Mouse (Mus musculus) midbrain, embryonic 14.5 days (tissue): ENCODE data around the gene Ferd3l. TPM values are rescaled to one million over a fixed set of nuclear protein-coding genes. Genes with fewer than 3 reads are reported as not detected.
A peak's percentile ranks its signal among the peaks of the same experiment; 100 is the strongest.

Source experiments
- ATAC-seq: fragments of 200-750 bp; cut with Nextera tagmentation; 2 replicates; pipeline ENCODE4 v1.8.0; 2017; ENCODE audit warnings: moderate number of reproducible peaks, moderate library complexity; ENCODE audit not compliant: low FRiP score, low TSS enrichment
- DNase-seq: peaks from one replicate; pipeline ENCODE4 v3.0.0-alpha.2; 2015
- H3K27ac ChIP-seq: fragments of 300-500 bp; sonication (generic); replicated peaks from 2 replicates; pipeline ENCODE4 v1.5.1; 2014; ENCODE audit warnings: mild to moderate bottlenecking, low read depth, low read length, moderate library complexity
- H3K27me3 ChIP-seq: fragments of 300-500 bp; sonication (generic); 2 replicates; pipeline ENCODE4 v1.6.1; 2014; ENCODE audit warnings: low read length, control low read depth, mixed read lengths; ENCODE audit not compliant: control insufficient read depth, insufficient read depth
- H3K36me3 ChIP-seq: fragments of 300-500 bp; sonication (generic); 2 replicates; pipeline ENCODE4 v1.6.1; 2014; ENCODE audit warnings: low read length, control low read depth; ENCODE audit not compliant: control insufficient read depth, insufficient read depth
- H3K4me1 ChIP-seq: fragments of 300-500 bp; sonication (generic); 2 replicates; pipeline ENCODE4 v1.6.1; 2014; ENCODE audit warnings: mild to moderate bottlenecking, antibody characterized with exemption, low read length, control low read depth; ENCODE audit not compliant: control insufficient read depth, insufficient read depth
- H3K4me2 ChIP-seq: fragments of 300-500 bp; sonication (generic); 2 replicates; pipeline ENCODE4 v1.6.1; 2014; ENCODE audit warnings: mild to moderate bottlenecking, low read length, moderate library complexity
- H3K4me3 ChIP-seq: fragments of 300-500 bp; sonication (generic); replicated peaks from 2 replicates; pipeline ENCODE4 v1.5.1; 2014; ENCODE audit warnings: low read depth, low read length
- H3K9ac ChIP-seq: fragments of 300-500 bp; sonication (generic); replicated peaks from 2 replicates; pipeline ENCODE4 v1.6.1; 2014; ENCODE audit warnings: mild to moderate bottlenecking, low read length, moderate library complexity
- H3K9me3 ChIP-seq: fragments of 300-500 bp; sonication (generic); 2 replicates; pipeline ENCODE4 v1.6.1; 2016; ENCODE audit warnings: low read length, control low read depth, mixed read lengths; ENCODE audit not compliant: control insufficient read depth
- WGBS: fragments of 180-500 bp; shearing (Covaris S2); extraction: QIAGEN DNeasy Blood & Tissue Kit; methylation state at CpG from one replicate; pipeline ENCODE4 v1.1.7; 2014; 5-methylcytosine and 5-hydroxymethylcytosine counted together
- polyA plus RNA-seq: library from polyadenylated mRNA; unstranded; fragments of >200 nt; fragmentation: Nextera tagmentation; extraction: Ambion mirVana; gene quantifications from 2 replicates; pipeline ENCODE4 v1.2.1, GENCODE M21; 2014

Ferd3l gene
- polyA plus RNA-seq, 1 experiment from 2014 or later: 0.41 TPM

- 0 out of 2 replicates have a peak, but pooled peaks cover 4% of the 10 kb centered on the region for H3K4me1 ChIP-seq
- WGBS: under 1% methylated on average over 42 of the region's 43 CpGs
- peaks cover 76% of the 10 kb centered on the region for H3K27me3 ChIP-seq
- peak overlapping the region; percentile 48 for H3K4me3 ChIP-seq
- H3K36me3 ChIP-seq: no peaks in the 10 kb centered on the region
- peak; percentile 37 for ATAC-seq
- no peak overlapping the region for H3K27ac ChIP-seq
- no peak overlapping the region for H3K9ac ChIP-seq
- peak; percentile 46 for DNase-seq
- peak overlapping the region; percentile 84 for H3K4me2 ChIP-seq
- no peaks in the 10 kb centered on the region for H3K9me3 ChIP-seq
Observed at GRCm38 (mm10) chr12:33956576-33957399, 28.6 kb downstream of the Ferd3l start.

- 0 out of 2 replicates have a peak within 1 kb of the TSS, but pooled peaks have one; percentile 41 for H3K27ac ChIP-seq
- ATAC-seq (peak; percentile 71), DNase-seq (peak; percentile 69)
- H3K4me3 ChIP-seq: peak within 1 kb of the TSS; percentile 48
- peak within 1 kb of the TSS; percentile 54 for H3K9ac ChIP-seq
- H3K36me3 ChIP-seq: no peaks in the 10 kb centered on the region
- no peaks in the 10 kb centered on the region for H3K9me3 ChIP-seq
- peaks cover 85% of the 10 kb centered on the region for H3K27me3 ChIP-seq
- H3K4me2 ChIP-seq: peak within 1 kb of the TSS; percentile 84
- WGBS: under 1% methylated on average over 97 of the region's 105 CpGs
- H3K4me1 ChIP-seq: 0 out of 2 replicates have a peak, but pooled peaks cover 4% of the 10 kb centered on the region
Observed at GRCm38 (mm10) chr12:33957400-33958240, 29.4 kb downstream of the Ferd3l start, which contains the start of gene Twist1. Twist1 (plus strand) TSS chr12:33957671.

GRCm38 (mm10) chr12:33958241-33959194, 30.3 kb downstream of the Ferd3l start:
- Histone ChIP-seq H3K4me1 (0 out of 2 replicates have a peak, but pooled peaks cover 4% of the 10 kb centered on the region), H3K27ac (0 out of 2 replicates have a peak overlapping the region, but pooled peaks have one; percentile 41), H3K4me2 (peak overlapping the region; percentile 84), H3K9me3 (no peaks in the 10 kb centered on the region), H3K27me3 (peaks cover 84% of the 10 kb centered on the region), H3K4me3 (peak overlapping the region; percentile 48), H3K9ac (peak overlapping the region; percentile 54), H3K36me3 (no peaks in the 10 kb centered on the region)
- under 1% methylated on average over 56 of the region's 56 CpGs for WGBS
- DNase-seq: peak; percentile 66
- ATAC-seq: peak; percentile 29; the same call in 1 of the 2 replicates

- 2% methylated on average over 6 of the region's 6 CpGs for WGBS
- Histone ChIP-seq H3K4me3 (0 out of 2 replicates have a peak overlapping the region, but pooled peaks have one; percentile 48), H3K9ac (no peak overlapping the region), H3K36me3 (no peaks in the 10 kb centered on the region), H3K9me3 (no peaks in the 10 kb centered on the region), H3K4me1 (0 out of 2 replicates have a peak, but pooled peaks cover 4% of the 10 kb centered on the region), H3K27me3 (peaks cover 83% of the 10 kb centered on the region), H3K4me2 (peak overlapping the region; percentile 84), H3K27ac (no peak overlapping the region)
- no peak for ATAC-seq
- DNase-seq: peak; percentile 36
Observed at GRCm38 (mm10) chr12:33959206-33959605, 31.0 kb downstream of the Ferd3l start.

- H3K9ac ChIP-seq: no peak overlapping the region
- peaks cover 84% of the 10 kb centered on the region for H3K27me3 ChIP-seq
- no peaks in the 10 kb centered on the region for H3K36me3 ChIP-seq
- no peak overlapping the region for H3K4me2 ChIP-seq
- 3% methylated on average over 3 of the region's 3 CpGs for WGBS
- no peaks in the 10 kb centered on the region for H3K9me3 ChIP-seq
- no peak overlapping the region for H3K4me3 ChIP-seq
- 0 out of 2 replicates have a peak, but pooled peaks cover 4% of the 10 kb centered on the region for H3K4me1 ChIP-seq
- no peak for ATAC-seq
- DNase-seq: peak; percentile 52
- no peak overlapping the region for H3K27ac ChIP-seq
Observed at GRCm38 (mm10) chr12:33959846-33960245, 31.6 kb downstream of the Ferd3l start.

GRCm38 (mm10) chr12:33961013-33961412, 32.8 kb downstream of the Ferd3l start:
- no peak for ATAC-seq
- Histone ChIP-seq H3K4me1 (0 out of 2 replicates have a peak, but pooled peaks cover 4% of the 10 kb centered on the region), H3K9ac (no peak overlapping the region), H3K27me3 (peaks cover 83% of the 10 kb centered on the region), H3K4me3 (no peak overlapping the region), H3K4me2 (no peak overlapping the region), H3K36me3 (no peaks in the 10 kb centered on the region), H3K9me3 (no peaks in the 10 kb centered on the region), H3K27ac (no peak overlapping the region)
- 9% methylated on average over 5 of the region's 5 CpGs for WGBS
- DNase-seq: peak; percentile 25

- H3K9me3 ChIP-seq: no peaks in the 10 kb centered on the region
- H3K9ac ChIP-seq: no peak overlapping the region
- H3K36me3 ChIP-seq: no peaks in the 10 kb centered on the region
- H3K4me3 ChIP-seq: no peak overlapping the region
- peaks cover 8% of the 10 kb centered on the region; the same call in 1 of the 2 replicates for H3K4me1 ChIP-seq
- H3K27ac ChIP-seq: no peak overlapping the region
- 3% methylated on average over 17 of the region's 17 CpGs for WGBS
- DNase-seq: peak; percentile 29
- peaks cover 76% of the 10 kb centered on the region for H3K27me3 ChIP-seq
- ATAC-seq: no peak
- no peak overlapping the region for H3K4me2 ChIP-seq
Observed at GRCm38 (mm10) chr12:33962118-33962772, 34.0 kb downstream of the Ferd3l start.
